Mouse (Mus musculus): Measurements from ENCODE around the gene Abca1. TPM values are rescaled to one million over a fixed set of nuclear protein-coding genes. Genes with fewer than 3 reads are reported as not detected.

Gene Abca1
- total RNA-seq, 1 experiment from 2014 or later = 86.1 TPM

DNA sequence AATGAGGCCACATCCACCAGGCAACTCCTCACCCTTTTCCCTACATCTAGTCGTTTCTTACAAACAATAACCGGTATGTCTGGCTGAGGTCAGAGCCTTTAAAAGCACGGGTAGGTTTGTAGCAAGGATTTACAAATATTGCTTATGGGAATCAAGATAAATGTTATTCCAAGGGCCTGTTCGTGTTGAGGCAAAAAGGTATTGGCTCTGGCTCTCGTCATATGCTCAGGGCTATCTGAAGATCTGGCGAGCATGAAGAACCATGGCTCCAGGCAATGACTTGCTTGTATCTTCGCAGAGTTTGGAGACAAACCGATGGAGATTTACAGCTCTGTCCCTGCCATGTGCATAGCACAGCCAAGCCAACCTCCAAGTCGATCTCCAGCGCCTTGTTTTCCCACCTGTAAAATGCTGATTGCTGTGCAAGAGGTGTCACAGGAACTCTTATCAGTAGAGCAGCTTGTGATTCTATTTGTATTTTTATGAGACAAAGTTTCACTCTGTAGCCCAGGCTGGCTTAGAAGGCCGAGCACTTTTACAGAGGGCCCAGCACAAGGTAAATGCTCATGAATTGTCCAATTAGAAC is 29.9 kb downstream of the Abca1 start:
- no peak for ATAC-seq (ENCODE audit: extremely low read depth, insufficient number of reproducible peaks, low FRiP score, poor library complexity, severe bottlenecking)

DNA sequence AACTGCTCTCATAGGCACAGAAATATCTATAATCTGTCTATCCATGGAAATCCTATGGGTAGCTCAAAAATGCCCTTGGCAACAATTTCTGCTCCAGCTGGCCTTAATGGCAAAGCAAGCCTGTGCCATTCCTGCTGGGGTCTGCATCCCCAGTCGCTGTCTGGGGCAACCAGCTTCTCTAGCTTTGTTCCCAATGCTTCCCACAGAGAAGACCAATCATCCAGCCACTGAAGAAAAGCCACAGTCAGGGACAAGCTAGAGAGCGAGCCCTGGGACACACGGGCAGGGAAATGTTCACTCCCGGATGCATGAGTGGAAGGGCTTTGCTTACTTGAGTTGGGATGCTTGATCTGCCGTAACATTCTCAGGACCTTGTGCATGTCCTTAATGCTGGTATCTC is 32.4 kb downstream of the Abca1 start:
- no peak for ATAC-seq (ENCODE audit: extremely low read depth, insufficient number of reproducible peaks, low FRiP score, poor library complexity, severe bottlenecking)

GRCm38 (mm10) chr4:53126794-53127193 is 32.9 kb downstream of the Abca1 start:
- ATAC-seq (ENCODE audit: extremely low read depth, insufficient number of reproducible peaks, low FRiP score, poor library complexity, severe bottlenecking) = no peak

DNA sequence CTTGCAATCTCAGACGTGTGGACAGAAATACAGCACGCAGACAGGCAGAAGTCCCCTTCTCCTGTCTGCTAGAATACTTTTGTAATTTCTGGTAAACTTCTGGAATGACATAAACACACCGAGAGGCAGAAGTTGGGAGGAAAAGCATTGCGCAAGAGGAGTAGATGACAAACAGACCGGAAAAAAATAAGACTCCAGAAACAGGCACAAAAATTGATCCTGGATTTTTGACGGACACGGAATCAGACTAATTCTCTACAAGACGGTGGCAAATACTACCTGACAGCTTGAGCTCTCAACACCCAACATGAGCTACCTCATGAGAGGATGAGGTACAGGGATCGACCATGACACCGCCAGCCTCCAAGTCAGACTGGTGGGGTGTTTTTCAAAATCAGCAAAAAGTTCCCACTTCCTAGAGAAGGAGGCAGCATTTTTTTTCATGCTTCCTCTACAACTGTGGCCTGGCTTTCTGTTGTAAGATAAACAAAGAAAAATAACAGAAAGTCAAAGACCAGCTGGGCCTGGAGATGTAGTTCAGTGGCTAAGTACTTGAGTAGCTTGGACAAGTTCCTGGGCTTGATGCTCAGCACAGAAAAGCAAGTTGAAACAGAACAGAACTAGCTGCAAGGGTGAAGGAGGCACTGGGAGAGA is 34.7 kb downstream of the Abca1 start:
- no peak for ATAC-seq (ENCODE audit: extremely low read depth, insufficient number of reproducible peaks, low FRiP score, poor library complexity, severe bottlenecking)

- no peak for ATAC-seq (ENCODE audit: extremely low read depth, insufficient number of reproducible peaks, low FRiP score, poor library complexity, severe bottlenecking)
Measured at GRCm38 (mm10) chr4:53122310-53122709, 37.4 kb downstream of the Abca1 start.

DNA sequence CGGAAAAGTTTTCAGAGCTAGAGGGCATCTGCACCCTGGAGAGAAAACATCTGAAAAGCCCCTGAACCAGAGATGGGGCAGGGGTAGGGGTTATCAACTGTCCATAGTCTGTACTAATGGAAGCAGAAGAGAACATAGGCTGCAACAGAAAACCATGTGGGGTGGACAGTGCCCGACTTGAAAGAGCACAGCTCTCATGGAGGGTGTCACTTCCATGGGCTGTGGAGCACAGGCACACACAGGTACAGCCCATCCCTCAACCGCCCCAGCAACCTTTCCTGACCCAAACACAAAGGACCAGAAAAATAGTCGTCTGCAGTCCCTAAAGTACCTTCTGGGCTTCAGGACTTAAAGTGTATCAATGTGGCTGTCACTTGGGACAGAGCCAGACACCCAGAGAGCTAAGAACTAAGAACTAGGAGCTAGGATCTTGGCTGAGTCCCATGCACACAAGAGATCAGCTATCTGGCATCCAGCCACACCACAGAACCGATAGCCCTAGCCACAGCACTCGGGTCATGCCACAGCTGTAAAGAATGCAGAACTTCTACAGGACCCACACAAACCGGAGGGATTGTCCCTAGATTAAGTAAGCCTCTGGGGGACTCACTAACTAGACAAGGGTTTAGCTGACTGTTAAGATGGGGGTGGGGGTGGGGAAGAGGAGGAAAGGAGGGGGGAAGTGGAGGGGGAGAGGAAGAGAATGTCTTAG is 38.0 kb downstream of the Abca1 start:
- 0 out of 2 replicates have a peak, but pooled peaks have one; percentile 18 for ATAC-seq (ENCODE audit: extremely low read depth, insufficient number of reproducible peaks, low FRiP score, poor library complexity, severe bottlenecking)

GRCm38 (mm10) chr4:53121084-53121483 is 38.6 kb downstream of the Abca1 start:
- ATAC-seq (ENCODE audit: extremely low read depth, insufficient number of reproducible peaks, low FRiP score, poor library complexity, severe bottlenecking) = no peak

DNA sequence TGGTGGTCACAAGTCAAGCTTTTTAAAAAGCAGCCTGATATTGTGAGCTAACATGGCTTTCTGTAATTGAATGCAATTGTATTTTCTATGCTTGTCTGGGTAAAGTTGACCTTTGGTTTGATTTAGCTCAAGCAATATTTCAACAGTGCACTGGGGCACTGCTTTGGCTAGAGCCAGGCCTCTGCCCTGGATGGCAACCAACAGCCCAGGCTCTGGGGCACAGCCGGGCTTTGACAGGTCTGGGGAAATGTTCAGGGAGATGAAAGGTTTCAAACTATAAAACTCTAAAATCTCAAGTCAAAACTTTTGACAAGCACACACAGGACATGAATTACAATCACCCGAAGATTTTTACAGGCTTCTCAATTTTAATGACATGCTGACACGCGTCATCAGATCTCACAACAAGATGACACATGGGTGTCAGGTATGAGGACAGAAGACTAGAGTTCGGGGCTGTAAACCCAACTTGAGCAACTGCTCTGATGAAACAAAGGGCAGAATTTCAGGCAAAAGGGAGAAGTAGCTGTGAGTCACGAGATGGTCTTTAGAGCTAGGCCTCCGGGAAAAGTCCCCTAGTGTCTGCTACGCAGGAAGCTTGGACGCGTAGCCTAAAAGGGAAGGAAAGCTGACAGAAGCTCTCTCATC is 39.5 kb downstream of the Abca1 start:
- peak; percentile 69 for ATAC-seq (ENCODE audit: extremely low read depth, insufficient number of reproducible peaks, low FRiP score, poor library complexity, severe bottlenecking)

GRCm38 (mm10) chr4:53118643-53119042 is 41.1 kb downstream of the Abca1 start:
- ATAC-seq (ENCODE audit: extremely low read depth, insufficient number of reproducible peaks, low FRiP score, poor library complexity, severe bottlenecking) = no peak

DNA sequence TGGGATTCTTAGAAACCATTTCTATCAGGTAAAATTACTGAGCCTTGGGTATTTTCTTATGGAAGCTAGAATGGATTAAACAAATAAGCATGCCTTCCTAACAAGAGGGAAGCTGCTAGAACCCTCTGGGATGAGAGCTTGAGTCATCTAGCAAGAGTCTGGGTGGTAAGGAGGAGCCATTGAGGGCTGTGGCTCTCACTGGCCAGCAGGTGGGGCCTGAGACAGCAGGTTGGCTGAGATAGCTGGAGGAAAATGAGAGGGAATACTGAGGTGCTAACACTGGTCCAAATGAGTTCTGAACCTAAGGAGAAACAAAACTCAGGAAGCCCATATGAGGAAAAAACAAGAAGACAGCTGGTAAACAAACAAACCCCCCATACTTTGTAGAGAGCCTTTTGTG is 42.1 kb downstream of the Abca1 start:
- ATAC-seq (ENCODE audit: extremely low read depth, insufficient number of reproducible peaks, low FRiP score, poor library complexity, severe bottlenecking) = no peak

- ATAC-seq (ENCODE audit: extremely low read depth, insufficient number of reproducible peaks, low FRiP score, poor library complexity, severe bottlenecking) = no peak
Measured at GRCm38 (mm10) chr4:53117076-53117475, 42.6 kb downstream of the Abca1 start.

DNA sequence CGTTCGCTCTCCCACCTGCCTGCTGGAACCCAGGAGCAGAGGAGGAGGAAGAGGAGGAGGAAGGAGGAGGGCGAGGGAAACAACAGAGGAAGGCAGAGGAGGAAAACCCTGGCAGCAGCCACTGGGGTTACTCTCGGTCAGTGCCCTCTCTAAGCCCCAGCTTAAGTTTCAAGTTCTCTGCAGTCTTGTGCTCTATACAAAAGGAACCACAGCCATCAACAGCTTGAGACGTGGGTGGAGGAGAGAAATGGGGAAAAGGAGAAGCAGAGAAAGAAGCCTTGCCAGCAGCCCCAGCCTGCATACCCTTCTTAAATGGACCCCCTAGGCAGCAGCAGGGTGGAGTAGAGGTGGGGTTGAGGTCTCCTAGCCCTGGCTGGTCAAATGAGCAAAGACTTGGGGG is 43.8 kb downstream of the Abca1 start:
- peak; percentile 20; the same call in 1 of the 2 replicates for ATAC-seq (ENCODE audit: extremely low read depth, insufficient number of reproducible peaks, low FRiP score, poor library complexity, severe bottlenecking)

DNA sequence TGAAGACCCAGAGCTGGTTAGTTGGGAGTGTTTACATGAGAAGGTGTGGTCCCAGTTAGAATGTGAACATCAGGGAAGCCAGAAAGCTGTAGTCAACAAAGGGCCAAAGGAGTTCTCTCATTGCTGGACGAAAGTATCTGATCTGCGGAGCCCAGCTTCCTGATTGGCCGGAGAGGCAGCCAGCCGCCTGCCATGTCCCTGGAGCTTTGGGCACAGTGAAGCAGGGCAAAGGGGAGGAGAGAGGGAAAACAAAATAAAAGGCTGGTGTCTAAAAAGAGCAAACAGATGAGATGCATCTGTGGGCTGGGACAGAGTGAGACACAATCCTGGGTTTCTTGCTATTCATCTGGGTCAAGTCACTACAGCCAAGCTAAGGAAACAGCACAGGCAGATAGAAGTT is 44.3 kb downstream of the Abca1 start:
- no peak for ATAC-seq (ENCODE audit: extremely low read depth, insufficient number of reproducible peaks, low FRiP score, poor library complexity, severe bottlenecking)

DNA sequence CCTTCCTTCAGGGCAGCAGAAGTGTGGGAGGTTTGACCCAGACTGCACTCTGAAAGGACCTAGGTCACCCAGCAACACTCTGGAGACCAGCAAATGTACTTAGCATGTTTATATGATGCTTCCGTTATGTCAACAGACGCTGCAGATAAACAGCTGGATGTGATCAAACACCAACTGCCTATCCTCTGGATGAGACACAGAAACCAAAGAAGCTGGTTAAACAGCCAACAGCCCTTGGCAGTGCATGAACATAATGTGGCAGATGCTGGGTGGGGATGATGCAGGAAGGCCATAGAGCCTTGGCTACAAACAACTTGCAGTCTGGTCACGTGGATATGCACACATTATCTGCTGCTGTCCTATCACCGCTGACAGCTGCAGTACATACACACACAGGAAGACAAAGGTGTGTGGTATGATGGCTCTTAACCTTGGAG is 47.8 kb downstream of the Abca1 start:
- ATAC-seq (ENCODE audit: extremely low read depth, insufficient number of reproducible peaks, low FRiP score, poor library complexity, severe bottlenecking) = no peak

DNA sequence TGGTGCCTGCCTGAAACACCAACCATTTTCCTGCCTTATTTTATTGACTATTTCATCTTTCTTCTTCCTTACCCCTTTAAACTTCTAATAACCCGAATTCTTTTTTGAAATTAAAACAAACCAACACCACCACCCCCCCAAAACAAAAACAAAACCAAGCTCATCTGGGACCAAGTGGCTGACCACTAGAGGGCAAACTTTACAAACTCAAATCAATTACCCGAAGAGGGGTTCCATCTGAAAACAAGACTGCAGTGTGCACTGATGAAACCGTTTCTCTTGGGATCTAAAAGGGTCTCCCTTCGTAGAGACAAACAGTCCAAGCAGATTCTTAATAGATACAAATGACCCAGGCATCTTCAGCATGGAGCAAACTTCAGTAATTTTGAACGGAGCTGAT is 49.3 kb downstream of the Abca1 start:
- no peak for ATAC-seq (ENCODE audit: extremely low read depth, insufficient number of reproducible peaks, low FRiP score, poor library complexity, severe bottlenecking)

- no peak for ATAC-seq (ENCODE audit: extremely low read depth, insufficient number of reproducible peaks, low FRiP score, poor library complexity, severe bottlenecking)
Measured at GRCm38 (mm10) chr4:53109381-53109928, 50.2 kb downstream of the Abca1 start.

GRCm38 (mm10) chr4:53108194-53108593 is 51.5 kb downstream of the Abca1 start:
- ATAC-seq (ENCODE audit: extremely low read depth, insufficient number of reproducible peaks, low FRiP score, poor library complexity, severe bottlenecking) = no peak

- no peak for ATAC-seq (ENCODE audit: extremely low read depth, insufficient number of reproducible peaks, low FRiP score, poor library complexity, severe bottlenecking)
Measured at GRCm38 (mm10) chr4:53106732-53107131, 53.0 kb downstream of the Abca1 start.

DNA sequence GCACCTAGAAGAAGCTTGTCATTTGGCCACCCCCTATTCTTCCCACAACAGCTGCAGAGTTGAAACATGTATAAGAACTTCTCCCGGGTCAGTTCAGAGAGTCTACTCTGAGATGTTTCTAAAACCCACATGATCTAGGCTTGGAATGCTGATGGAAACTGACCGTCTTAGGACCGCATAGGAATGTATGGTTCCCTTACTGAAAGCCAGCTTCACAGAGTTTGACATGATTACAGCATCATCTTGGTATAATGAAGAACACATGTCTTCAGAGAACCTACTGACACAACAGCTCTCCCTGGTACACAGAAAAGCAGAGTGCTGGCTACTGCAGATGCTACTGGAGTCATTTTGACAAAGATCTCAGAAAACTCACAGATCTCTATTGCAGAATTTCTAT is 53.6 kb downstream of the Abca1 start:
- no peak for ATAC-seq (ENCODE audit: extremely low read depth, insufficient number of reproducible peaks, low FRiP score, poor library complexity, severe bottlenecking)
